Mouse (Mus musculus): ENCODE data around the gene Thegl. TPM values are rescaled to one million over a fixed set of nuclear protein-coding genes. Genes with fewer than 3 reads are reported as not detected.
"Not testable (repeated sequence)": the region's sequence is repeated elsewhere in the genome, so short reads cannot be mapped to it uniquely, and the experiment has no call there.

Gene Thegl
- 0.92 TPM in 1 of 2 replicates, not detected in the other for polyA plus RNA-seq (2011; ENCODE audit: insufficient read depth, insufficient read length, low replicate concordance, missing spikeins)

- H3K27ac ChIP-seq (ENCODE audit: control insufficient read depth, insufficient read depth, low read depth, low read length, poor library complexity) = no peak within 1 kb of the TSS
- peak within 1 kb of the TSS; percentile 46 for H3K4me3 ChIP-seq (replicated peaks; ENCODE audit: control insufficient read depth, low read depth, low read length)
- TF ChIP-seq CTCF (IDR thresholded peaks at IDR 0.05; ENCODE audit: control insufficient read depth, insufficient read depth, low read length) = no peak
- TF ChIP-seq POLR2A (IDR thresholded peaks at IDR 0.05; ENCODE audit: borderline replicate concordance, control insufficient read depth, low read depth, low read length) = no peak
- 18% methylated on average over 57 of the region's 57 CpGs for WGBS
- H3K4me1 ChIP-seq (ENCODE audit: control insufficient read depth, insufficient read depth, low read length) = no peaks in the 10 kb centered on the region
Measured at GRCm38 (mm10) chr5:77015544-77016482, at the start of gene Thegl. Gene Thegl, plus strand, starts transcription at chr5:77016023.

DNA sequence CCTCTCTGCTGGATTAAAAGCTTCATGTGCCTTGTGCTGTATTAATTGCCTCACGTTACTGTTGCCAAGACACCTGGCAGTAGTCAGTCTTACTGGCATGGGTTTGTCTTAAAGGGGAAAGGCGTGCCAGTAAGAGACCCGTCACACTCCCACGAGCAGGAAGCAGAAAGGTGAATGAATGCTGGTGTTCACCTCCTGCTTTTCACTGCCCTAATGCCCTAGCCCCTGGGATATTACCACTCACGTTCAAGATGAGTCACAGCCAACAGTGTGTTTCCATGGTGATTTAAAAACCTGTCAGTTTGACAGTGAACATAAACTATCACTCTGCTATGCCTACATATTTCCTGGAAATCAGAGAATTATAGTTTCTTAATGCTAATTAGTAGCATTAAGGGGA, 46.6 kb upstream of the Thegl start:
- H3K4me3 ChIP-seq (replicated peaks; ENCODE audit: control insufficient read depth, low read depth, low read length) = no peak overlapping the region
- H3K27ac ChIP-seq (ENCODE audit: control insufficient read depth, insufficient read depth, low read depth, low read length, poor library complexity) = no peak overlapping the region
- 81% methylated on average over 5 of the region's 5 CpGs for WGBS
- no peaks in the 10 kb centered on the region; the same call in 1 of the 2 replicates for H3K4me1 ChIP-seq (ENCODE audit: control insufficient read depth, insufficient read depth, low read length)
- TF ChIP-seq CTCF (IDR thresholded peaks at IDR 0.05; ENCODE audit: control insufficient read depth, insufficient read depth, low read length) = no peak
- no peak for TF ChIP-seq POLR2A (IDR thresholded peaks at IDR 0.05; ENCODE audit: borderline replicate concordance, control insufficient read depth, low read depth, low read length)

- WGBS = 73% methylated on average over 1 of the region's 1 CpGs
- H3K4me1 ChIP-seq (ENCODE audit: control insufficient read depth, insufficient read depth, low read length); H3K27ac ChIP-seq (ENCODE audit: control insufficient read depth, insufficient read depth, low read depth, low read length, poor library complexity); H3K4me3 ChIP-seq (replicated peaks; ENCODE audit: control insufficient read depth, low read depth, low read length): not testable (repeated sequence)
Measured at GRCm38 (mm10) chr5:76971115-76971514, 44.7 kb upstream of the Thegl start.

GRCm38 (mm10) chr5:76973488-76973887, 42.3 kb upstream of the Thegl start:
- no peak overlapping the region for H3K4me3 ChIP-seq (replicated peaks; ENCODE audit: control insufficient read depth, low read depth, low read length)
- H3K27ac ChIP-seq (ENCODE audit: control insufficient read depth, insufficient read depth, low read depth, low read length, poor library complexity) = no peak overlapping the region
- TF ChIP-seq CTCF (IDR thresholded peaks at IDR 0.05; ENCODE audit: control insufficient read depth, insufficient read depth, low read length) (no peak), POLR2A (IDR thresholded peaks at IDR 0.05; ENCODE audit: borderline replicate concordance, control insufficient read depth, low read depth, low read length) (no peak)
- WGBS = 32% methylated on average over 3 of the region's 3 CpGs
- H3K4me1 ChIP-seq (ENCODE audit: control insufficient read depth, insufficient read depth, low read length) = no peaks in the 10 kb centered on the region; the same call in 1 of the 2 replicates

- H3K4me3 ChIP-seq (replicated peaks; ENCODE audit: control insufficient read depth, low read depth, low read length) = peak overlapping the region; percentile 96
- TF ChIP-seq CTCF (IDR thresholded peaks at IDR 0.05; ENCODE audit: control insufficient read depth, insufficient read depth, low read length) = no peak
- no peak for TF ChIP-seq POLR2A (IDR thresholded peaks at IDR 0.05; ENCODE audit: borderline replicate concordance, control insufficient read depth, low read depth, low read length)
- no peak overlapping the region for H3K27ac ChIP-seq (ENCODE audit: control insufficient read depth, insufficient read depth, low read depth, low read length, poor library complexity)
- 2% methylated on average over 17 of the region's 17 CpGs for WGBS
- H3K4me1 ChIP-seq (ENCODE audit: control insufficient read depth, insufficient read depth, low read length) = no peaks in the 10 kb centered on the region; the same call in 1 of the 2 replicates
Measured at GRCm38 (mm10) chr5:76974207-76974553, 41.6 kb upstream of the Thegl start.

DNA sequence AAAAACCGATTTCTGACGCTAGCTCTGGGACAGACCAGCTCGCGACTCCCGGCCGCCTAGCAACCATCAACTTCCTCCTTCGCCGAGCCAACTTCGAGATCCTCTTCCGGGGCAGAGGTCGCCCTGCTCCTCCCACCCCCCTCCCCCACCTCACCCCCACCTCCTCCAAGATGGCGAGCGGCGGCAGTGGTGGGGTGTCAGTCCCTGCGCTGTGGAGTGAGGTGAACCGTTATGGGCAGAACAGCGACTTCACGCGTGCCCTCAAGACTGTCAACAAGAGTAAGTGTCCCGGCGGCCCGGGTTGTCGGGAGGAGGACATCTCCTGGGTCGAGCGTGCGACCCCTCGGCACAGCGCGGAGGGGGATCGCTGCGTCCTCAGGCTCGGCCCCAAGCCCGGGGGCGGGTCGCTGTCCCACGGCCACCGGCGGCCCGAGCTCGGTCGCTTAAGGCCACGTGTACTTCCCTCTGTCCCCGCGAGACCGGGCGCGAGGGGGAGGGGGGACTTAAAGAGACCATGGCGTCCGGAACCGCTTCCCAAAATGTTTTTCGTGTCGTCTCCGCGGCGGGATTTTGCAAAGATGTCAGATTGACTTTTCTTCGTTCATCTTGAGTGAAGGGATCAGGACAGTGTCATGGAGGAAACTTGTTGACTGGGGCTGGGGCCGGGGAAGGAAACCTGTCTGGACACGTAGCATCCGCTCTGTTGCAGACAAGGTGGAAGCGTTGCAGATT, 41.1 kb upstream of the Thegl start, which contains the start of gene Srp72:
Srp72 (plus strand) TSS at position 130 of the 732 bp plus-strand sequence.
- H3K27ac ChIP-seq (ENCODE audit: control insufficient read depth, insufficient read depth, low read depth, low read length, poor library complexity) = peak within 1 kb of the TSS; percentile 87
- TF ChIP-seq POLR2A (IDR thresholded peaks at IDR 0.05; ENCODE audit: borderline replicate concordance, control insufficient read depth, low read depth, low read length) (peak; percentile 54; the same call in 1 of the 2 replicates), CTCF (IDR thresholded peaks at IDR 0.05; ENCODE audit: control insufficient read depth, insufficient read depth, low read length) (no peak)
- H3K4me3 ChIP-seq (replicated peaks; ENCODE audit: control insufficient read depth, low read depth, low read length) = peak within 1 kb of the TSS; percentile 96
- no peaks in the 10 kb centered on the region; the same call in 1 of the 2 replicates for H3K4me1 ChIP-seq (ENCODE audit: control insufficient read depth, insufficient read depth, low read length)
- WGBS = under 1% methylated on average over 60 of the region's 60 CpGs

GRCm38 (mm10) chr5:76975736-76976135, 40.1 kb upstream of the Thegl start:
- no peak for TF ChIP-seq CTCF (IDR thresholded peaks at IDR 0.05; ENCODE audit: control insufficient read depth, insufficient read depth, low read length)
- TF ChIP-seq POLR2A (IDR thresholded peaks at IDR 0.05; ENCODE audit: borderline replicate concordance, control insufficient read depth, low read depth, low read length) = no peak
- Histone ChIP-seq H3K4me3 (replicated peaks; ENCODE audit: control insufficient read depth, low read depth, low read length) (no peak overlapping the region), H3K27ac (ENCODE audit: control insufficient read depth, insufficient read depth, low read depth, low read length, poor library complexity) (no peak overlapping the region), H3K4me1 (ENCODE audit: control insufficient read depth, insufficient read depth, low read length) (no peaks in the 10 kb centered on the region; the same call in 1 of the 2 replicates)
- WGBS = 76% methylated on average over 8 of the region's 8 CpGs

- Histone ChIP-seq H3K4me1 (ENCODE audit: control insufficient read depth, insufficient read depth, low read length) (no peaks in the 10 kb centered on the region), H3K27ac (ENCODE audit: control insufficient read depth, insufficient read depth, low read depth, low read length, poor library complexity) (no peak overlapping the region), H3K4me3 (replicated peaks; ENCODE audit: control insufficient read depth, low read depth, low read length) (no peak overlapping the region)
- no peak for TF ChIP-seq CTCF (IDR thresholded peaks at IDR 0.05; ENCODE audit: control insufficient read depth, insufficient read depth, low read length)
- no peak for TF ChIP-seq POLR2A (IDR thresholded peaks at IDR 0.05; ENCODE audit: borderline replicate concordance, control insufficient read depth, low read depth, low read length)
- whole genome bisulfite sequencing = 86% methylated on average over 11 of the region's 11 CpGs
Measured at GRCm38 (mm10) chr5:76984015-76984414, 31.8 kb upstream of the Thegl start.
